Mouse (Mus musculus) bone marrow macrophage, adult 2 months (primary cell): Measurements from ENCODE around the gene Cdk5.

Experiments used
- CTCF ChIP-seq: IDR thresholded peaks from 2 replicates; pipeline ENCODE4 v1.5.1; 2012; ENCODE audit warnings: low read depth, mild to moderate bottlenecking, low read length, moderate library complexity
- POLR2A ChIP-seq: IDR thresholded peaks from 2 replicates; pipeline ENCODE4 v1.6.1; 2012; ENCODE audit warnings: mild to moderate bottlenecking, low read depth, low read length, borderline replicate concordance

- TF ChIP-seq CTCF (no peak), POLR2A (no peak)
Measured at GRCm38 (mm10) chr5:24400911-24401605, 22.3 kb downstream of the Cdk5 start.
